Mouse (Mus musculus) CH12.LX (cell line): Measurements from ENCODE around the gene Rlf. TPM values are rescaled to one million over a fixed set of nuclear protein-coding genes. Genes with fewer than 3 reads are reported as not detected.

Experiments used
- CTCF ChIP-seq, 2 experiments: IDR thresholded peaks in 1 of 2; conservative IDR thresholded peaks in 1 of 2; 2 replicates each; pipeline ENCODE4 v1.5.1; 2011 to 2012; ENCODE audit warnings: low read depth in 2 of 2, low read length in 2 of 2, improper control_type of control experiment in 1 of 2, inconsistent platforms in 1 of 2, mild to moderate bottlenecking in 1 of 2, moderate library complexity in 1 of 2
- E2F4 ChIP-seq: IDR thresholded peaks from 2 replicates; pipeline ENCODE4 v1.6.1; 2011; ENCODE audit warnings: low read depth, low read length, improper control_type of control experiment; ENCODE audit not compliant: insufficient replicate concordance
- JUN ChIP-seq: IDR thresholded peaks from 2 replicates; pipeline ENCODE4 v1.6.1; 2011; ENCODE audit warnings: low read depth, mild to moderate bottlenecking, low read length, improper control_type of control experiment, moderate library complexity; ENCODE audit not compliant: insufficient read depth
- JUND ChIP-seq: conservative IDR thresholded peaks from 2 replicates; pipeline ENCODE4 v1.6.1; 2011; ENCODE audit warnings: low read depth, low read length, improper control_type of control experiment
- MAFK ChIP-seq: IDR thresholded peaks from 2 replicates; pipeline ENCODE4 v1.6.1; 2011; ENCODE audit warnings: low read length, improper control_type of control experiment; ENCODE audit not compliant: insufficient replicate concordance
- NRF1 ChIP-seq: IDR thresholded peaks from 2 replicates; pipeline ENCODE4 v1.6.1; 2014; ENCODE audit warnings: low read depth, mild to moderate bottlenecking, inconsistent platforms, low read length, improper control_type of control experiment, moderate library complexity
- POLR2A ChIP-seq: IDR thresholded peaks from 2 replicates; pipeline ENCODE4 v1.6.1; 2011; ENCODE audit warnings: low read depth, mild to moderate bottlenecking, improper control_type of control experiment, low read length
- POLR2AphosphoS2 ChIP-seq: IDR thresholded peaks from 2 replicates; pipeline ENCODE4 v1.6.1; 2011; ENCODE audit warnings: low read depth, low read length, improper control_type of control experiment
- USF1 ChIP-seq: IDR thresholded peaks from 2 replicates; pipeline ENCODE4 v1.6.1; 2014; ENCODE audit warnings: low read depth, mild to moderate bottlenecking, inconsistent platforms, low read length, improper control_type of control experiment
- USF2 ChIP-seq: conservative IDR thresholded peaks from 2 replicates; pipeline ENCODE4 v1.6.1; 2011; ENCODE audit warnings: low read depth, low read length, improper control_type of control experiment
- polyA plus RNA-seq: library from polyadenylated mRNA; unstranded; fragments of >175 nt; gene quantifications from 2 replicates; pipeline ENCODE4 v1.2.1, GENCODE M21; 2012; ENCODE audit warnings: low read depth; ENCODE audit not compliant: insufficient read length
- total RNA-seq, 2 experiments: library from RNA; depleted of rRNA; stranded (reverse); fragments of 300-350 nt in 1 of 2; fragments of >200 nt in 1 of 2; gene quantifications; 2 replicates each; pipeline ENCODE4 v1.2.3; 2012 to 2014

Gene Rlf
- total and polyA plus RNA-seq, 3 experiments = 9.4 to 25.5 (median 17.4) TPM

- TF ChIP-seq JUND = no peak
- no peak for TF ChIP-seq POLR2AphosphoS2
- TF ChIP-seq POLR2A = peak; percentile 77
- no peak for TF ChIP-seq JUN
- no peak; the same call in 1 of the 2 replicates for TF ChIP-seq E2F4
- no peak for TF ChIP-seq MAFK
- no peak for TF ChIP-seq CTCF (conservative IDR thresholded peaks at IDR 0.05 in 1 of 2, IDR thresholded peaks at IDR 0.05 in 1 of 2; ENCODE audit: low read depth in 2 of 2, low read length in 2 of 2)
- TF ChIP-seq USF2 = no peak
- no peak for TF ChIP-seq USF1
- no peak for TF ChIP-seq NRF1
Measured at GRCm38 (mm10) chr4:121097650-121098378, 117.1 kb downstream of the Rlf start, which contains the start of gene Zmpste24 (continued).

Other genes starting within 250 kb of the Rlf start
- gene Smap2, start 197.8 kb downstream of the Rlf start, total RNA-seq (2012; rRNA removed) = 27.4 and 29.1 TPM in 2 replicates
- gene Smap2, start 197.8 kb downstream of the Rlf start, total RNA-seq (2014; rRNA removed) = 20.0 and 20.1 TPM in 2 replicates
- 110 and 111 TPM in 2 replicates for gene Smap2, start 197.8 kb downstream of the Rlf start, polyA plus RNA-seq
- not detected in 2 replicates for gene Col9a2, start 175.7 kb downstream of the Rlf start, total RNA-seq (2012; rRNA removed)
- not detected in 2 replicates for gene Col9a2, start 175.7 kb downstream of the Rlf start, total RNA-seq (2014; rRNA removed)
- not detected in 2 replicates for gene Col9a2, start 175.7 kb downstream of the Rlf start, polyA plus RNA-seq
- 22.3 and 30.4 TPM in 2 replicates for gene Zmpste24, start 116.8 kb downstream of the Rlf start, total RNA-seq (2012; rRNA removed)
- 55.7 and 58.1 TPM in 2 replicates for gene Zmpste24, start 116.8 kb downstream of the Rlf start, total RNA-seq (2014; rRNA removed)
- gene Zmpste24, start 116.8 kb downstream of the Rlf start, polyA plus RNA-seq = 52.8 and 59.1 TPM in 2 replicates
- not detected in 2 replicates for gene Tmco2, start 105.9 kb downstream of the Rlf start, total RNA-seq (2012; rRNA removed)
- gene Tmco2, start 105.9 kb downstream of the Rlf start, total RNA-seq (2014; rRNA removed) = not detected in 2 replicates
- gene Tmco2, start 105.9 kb downstream of the Rlf start, polyA plus RNA-seq = not detected in 2 replicates
- gene Gm12888, start 109.8 kb upstream of the Rlf start, total RNA-seq (2012; rRNA removed) = not detected in 2 replicates
- not detected in 2 replicates for gene Gm12888, start 109.8 kb upstream of the Rlf start, total RNA-seq (2014; rRNA removed)
- gene Gm12888, start 109.8 kb upstream of the Rlf start, polyA plus RNA-seq = not detected in 2 replicates
- not detected in 2 replicates for gene Gm12886, start 208.0 kb upstream of the Rlf start, total RNA-seq (2012; rRNA removed)
- gene Gm12886, start 208.0 kb upstream of the Rlf start, total RNA-seq (2014; rRNA removed) = not detected in 2 replicates
- gene Gm12886, start 208.0 kb upstream of the Rlf start, polyA plus RNA-seq = not detected in 2 replicates